In genomic region chr10:95753396-95753905, GRCm38 (mm10) we compare ENCODE assay signal across 18 mouse cellular contexts.
"Had no signal": no experiment of that assay in that cellular context is flagged by ENCODE, and none has a peak within 500 bp of the region (broad histone marks: within the 10 kb centered on the region; RNA-seq: fewer than 3 reads in every experiment).

No protein-coding gene starts in this region.

- H3K27me3 ChIP-seq: midbrain, embryonic 12.5 days; neural tube, embryonic 13.5 days; neural tube, embryonic 15.5 days; stomach, embryonic 15.5 days had no signal

- H3K4me3 ChIP-seq: midbrain, embryonic 10.5 days; midbrain, embryonic 12.5 days; neural tube, embryonic 13.5 days; neural tube, embryonic 15.5 days; stomach, embryonic 15.5 days had no signal

- ATAC-seq: midbrain, embryonic 16.5 days had no signal

- H3K4me2 ChIP-seq: lung, embryonic 14.5 days; midbrain, embryonic 12.5 days; neural tube, embryonic 13.5 days; neural tube, embryonic 15.5 days; stomach, embryonic 15.5 days had no signal

- H3K36me3 ChIP-seq: midbrain, embryonic 10.5 days; midbrain, embryonic 12.5 days; neural tube, embryonic 13.5 days; neural tube, embryonic 15.5 days; stomach, embryonic 15.5 days had no signal

- DNase-seq: lung, adult 18-20 months; lung, embryonic 14.5 days; lung, postnatal 10 days; lung, postnatal 4 days; midbrain, embryonic 14.5 days; retina, postnatal 1 day; right cerebral cortex, adult 18-20 months; right cerebral cortex, postnatal 25 days; right cerebral cortex, postnatal 4 days; thymus, adult 2 months; thymus, postnatal 25 days; thymus, postnatal 4 days had no signal
